ENCODE assay signal across 9 mouse cellular contexts in genomic region chrX:159963273-159963672, GRCm38 (mm10). TPM values are rescaled to one million over a fixed set of nuclear protein-coding genes. Genes with fewer than 3 reads are reported as not detected.
DNase-seq lines count a peak whose midpoint lies in the region; ATAC-seq and TF ChIP-seq lines count a peak whose summit lies in the region.
"Had no signal": no experiment of that assay in that cellular context is flagged by ENCODE, and none has a peak within 500 bp of the region (broad histone marks: within the 10 kb centered on the region; RNA-seq: fewer than 3 reads in every experiment).

No protein-coding gene starts in this region.

- H3K4me1 ChIP-seq in forebrain, postnatal 0 days (ENCODE audit: insufficient read depth): no peaks in the 10 kb centered on the region
- H3K4me1 ChIP-seq in liver, embryonic 14.5 days (replicated peaks; ENCODE audit: control insufficient read depth in 2 of 2, insufficient read depth in 2 of 2, low read length in 1 of 2): no peaks in the 10 kb centered on the region
- no peaks in the 10 kb centered on the region for H3K4me1 ChIP-seq in neural tube, embryonic 14.5 days (ENCODE audit: control insufficient read depth, insufficient read depth, low read length)
- H3K4me1 ChIP-seq: embryonic facial prominence, embryonic 15.5 days had no signal

- ATAC-seq in cerebellum, adult (ENCODE audit: insufficient number of reproducible peaks, low FRiP score, low TSS enrichment): peak; percentile 49; the same call in 1 of the 2 replicates
- ATAC-seq in forebrain, postnatal 0 days: peak; percentile 57
- ATAC-seq in liver, embryonic 14.5 days (ENCODE audit: insufficient read depth): no peak
- ATAC-seq in neural tube, embryonic 14.5 days (ENCODE audit: low read depth): peak; percentile 57; the same call in 1 of the 2 replicates
- no peak for ATAC-seq in erythroid progenitor cell, adult 5-6 weeks (replicated peaks; ENCODE audit: low FRiP score, poor library complexity, severe bottlenecking)

- no peak overlapping the region for H3K4me2 ChIP-seq in forebrain, postnatal 0 days (ENCODE audit: low read depth)
- no peak overlapping the region for H3K4me2 ChIP-seq in liver, embryonic 14.5 days (ENCODE audit: low read depth)
- H3K4me2 ChIP-seq in neural tube, embryonic 14.5 days (ENCODE audit: low read depth, low read length): no peak overlapping the region
- H3K4me2 ChIP-seq: embryonic facial prominence, embryonic 15.5 days had no signal

- no peak for TF ChIP-seq EP300 in liver, embryonic 14.5 days (IDR thresholded peaks at IDR 0.05; ENCODE audit: low read depth)

- no peak overlapping the region for H3K4me3 ChIP-seq in forebrain, postnatal 0 days (ENCODE audit: low read depth, low read length)
- H3K4me3 ChIP-seq in liver, embryonic 14.5 days (ENCODE audit: insufficient read depth in 1 of 2, low read depth in 2 of 2, low read length in 2 of 2): no peak overlapping the region
- no peak overlapping the region for H3K4me3 ChIP-seq in neural tube, embryonic 14.5 days (ENCODE audit: low read depth, low read length)
- H3K4me3 ChIP-seq: embryonic facial prominence, embryonic 15.5 days had no signal

- no peaks in the 10 kb centered on the region for H3K27me3 ChIP-seq in forebrain, postnatal 0 days (ENCODE audit: insufficient read depth, low read length)
- no peaks in the 10 kb centered on the region for H3K27me3 ChIP-seq in liver, embryonic 14.5 days (ENCODE audit: control insufficient read depth, insufficient read depth, low read length)
- H3K27me3 ChIP-seq in neural tube, embryonic 14.5 days (ENCODE audit: control insufficient read depth, insufficient read depth, low read length): no peaks in the 10 kb centered on the region

- no peak overlapping the region for H3K9ac ChIP-seq in forebrain, postnatal 0 days
- no peak overlapping the region for H3K9ac ChIP-seq in liver, embryonic 14.5 days (replicated peaks)
- no peak overlapping the region for H3K9ac ChIP-seq in neural tube, embryonic 14.5 days (replicated peaks; ENCODE audit: low read depth, low read length)
- H3K9ac ChIP-seq: embryonic facial prominence, embryonic 15.5 days had no signal

- H3K27ac ChIP-seq in forebrain, postnatal 0 days (ENCODE audit: low read depth, low read length): no peak overlapping the region
- no peak overlapping the region for H3K27ac ChIP-seq in liver, embryonic 14.5 days
- H3K27ac ChIP-seq in neural tube, embryonic 14.5 days (ENCODE audit: low read depth, low read length): no peak overlapping the region
- H3K27ac ChIP-seq: embryonic facial prominence, embryonic 15.5 days had no signal

- 33% methylated on average over 4 of the region's 4 CpGs for WGBS in forebrain, postnatal 0 days
- WGBS in liver, embryonic 14.5 days (ENCODE audit: insufficient replicate concordance): 32% methylated on average over 4 of the region's 4 CpGs
- WGBS in neural tube, embryonic 14.5 days: 27% methylated on average over 4 of the region's 4 CpGs

- no peaks in the 10 kb centered on the region for H3K9me3 ChIP-seq in forebrain, postnatal 0 days (ENCODE audit: low read length)
- H3K9me3 ChIP-seq in liver, embryonic 14.5 days (ENCODE audit: control insufficient read depth, low read length): no peaks in the 10 kb centered on the region
- H3K9me3 ChIP-seq in neural tube, embryonic 14.5 days (ENCODE audit: control insufficient read depth, low read length): no peaks in the 10 kb centered on the region
- H3K9me3 ChIP-seq: embryonic facial prominence, embryonic 15.5 days had no signal

- peak; percentile 49 for DNase-seq in urinary bladder, postnatal 14 days (ENCODE audit: low spot score)
- DNase-seq in urinary bladder, adult 2 months (ENCODE audit: low spot score): no peak
- peak; percentile 85 for DNase-seq in forebrain, postnatal 0 days
- peak; percentile 45 to 62 for DNase-seq in kidney, adult 8-10 months
- DNase-seq in liver, embryonic 14.5 days (ENCODE audit: low read depth in 3 of 3, low spot score in 3 of 3): peak in 2 of 3 experiments; percentile 14 to 16

- peak; percentile 72 for TF ChIP-seq CTCF in forebrain, postnatal 0 days (IDR thresholded peaks at IDR 0.05; ENCODE audit: low read depth)
- TF ChIP-seq CTCF in liver, embryonic 14.5 days (IDR thresholded peaks at IDR 0.05; ENCODE audit: low read depth): peak; percentile 57

- H3K36me3 ChIP-seq in forebrain, postnatal 0 days (ENCODE audit: insufficient read depth): no peaks in the 10 kb centered on the region
- H3K36me3 ChIP-seq in liver, embryonic 14.5 days (replicated peaks; ENCODE audit: control insufficient read depth, insufficient read depth, low read depth): no peaks in the 10 kb centered on the region
- H3K36me3 ChIP-seq in neural tube, embryonic 14.5 days (ENCODE audit: control insufficient read depth, insufficient read depth, low read length): no peaks in the 10 kb centered on the region
- H3K36me3 ChIP-seq: embryonic facial prominence, embryonic 15.5 days had no signal

RNA-seq across cellular contexts. Expression of gene Map3k15, which starts 25.0 kb away (rescaled TPM):
- polyA plus RNA-seq in urinary bladder, adult 2 months (2012; rRNA removed): 1.4 and 1.9 TPM in 2 replicates
- 1.2 and 1.3 TPM in 2 replicates for total RNA-seq in forebrain, postnatal 0 days (2014; rRNA removed)
- polyA plus RNA-seq in forebrain, postnatal 0 days (2015; fragmentation: Nextera tagmentation; extraction: Ambion mirVana): 0.21 and 0.22 TPM in 2 replicates
- polyA plus RNA-seq in liver, embryonic 14.5 days (2012; rRNA removed): 0.30 and 0.45 TPM in 2 replicates
- polyA plus RNA-seq in liver, embryonic 14.5 days (2014; fragmentation: Nextera tagmentation; extraction: Ambion mirVana): 0.13 TPM in 2 replicates
- 0.32 and 0.44 TPM in 2 replicates for polyA plus RNA-seq in neural tube, embryonic 14.5 days (2014; fragmentation: Nextera tagmentation; extraction: Ambion mirVana)
- 1.1 and 1.7 TPM in 2 replicates for total RNA-seq in erythroid progenitor cell, adult 5-6 weeks (2015; ENCODE audit: low replicate concordance)
- total RNA-seq in erythroid progenitor cell, adult 5-6 weeks (2017; ENCODE audit: low replicate concordance): 0.38 and 0.39 TPM in 2 replicates

Comparison
In these comparisons a context has a peak if more than half of its experiments do, and no peak if none do; other contexts are left out.
1. ATAC-seq: peak in cerebellum, adult (single experiment), forebrain, postnatal 0 days (single experiment) and neural tube, embryonic 14.5 days (single experiment); none in liver, embryonic 14.5 days (single experiment) and erythroid progenitor cell, adult 5-6 weeks (single experiment).